In the genomic region with DNA sequence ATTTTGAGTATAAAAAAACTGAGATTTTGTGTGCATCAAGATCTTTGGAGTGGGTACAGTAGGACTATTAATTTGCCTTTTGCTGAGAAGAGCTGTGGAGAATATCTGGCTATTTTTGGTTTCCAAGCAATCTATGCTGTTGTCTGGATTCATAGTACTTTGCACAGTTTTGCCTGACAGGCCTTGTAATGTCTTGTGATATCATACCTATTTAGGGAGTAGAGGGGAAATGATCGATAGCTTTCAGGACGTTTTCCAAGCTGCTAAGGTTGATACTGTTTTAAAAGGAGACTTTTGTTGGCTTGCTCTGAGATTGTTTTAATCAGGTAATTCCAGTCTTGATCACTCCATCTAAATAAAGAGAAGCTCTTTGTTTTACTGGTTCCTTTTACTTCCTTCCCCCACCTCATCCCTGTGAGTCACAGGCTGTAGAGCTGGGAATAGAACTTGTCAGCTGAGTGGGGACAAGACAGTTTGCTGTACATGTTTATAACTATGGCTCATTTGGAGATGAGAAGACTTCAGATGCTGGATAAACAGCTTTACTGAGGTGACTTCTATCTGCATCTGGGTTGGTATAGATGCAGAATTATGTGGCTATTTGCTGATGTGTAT, we compare ENCODE assay signal across 8 mouse cellular contexts. TPM values are rescaled to one million over a fixed set of nuclear protein-coding genes. Genes with fewer than 3 reads are reported as not detected.
DNase-seq lines count a peak whose midpoint lies in the region; ATAC-seq and TF ChIP-seq lines count a peak whose summit lies in the region.

No protein-coding gene starts in this region.

- peak overlapping the region; percentile 55 for H3K4me2 ChIP-seq in heart, embryonic 15.5 days
- H3K4me2 ChIP-seq in stomach, postnatal 0 days (replicated peaks; ENCODE audit: low read depth) = peak overlapping the region; percentile 32

- DNase-seq in heart, adult 18-20 months = peak; percentile 19 to 26
- no peak for DNase-seq in heart, adult 11 months
- peak; percentile 7 for DNase-seq in lung, postnatal 25 days (ENCODE audit: low spot score)
- no peak for DNase-seq in lung, postnatal 14 days
- no peak for DNase-seq in stomach, postnatal 0 days (ENCODE audit: low spot score)
- no peak for DNase-seq in thymus, postnatal 36 days

- no peak for ATAC-seq in heart, embryonic 15.5 days (replicated peaks; ENCODE audit: insufficient number of reproducible peaks, insufficient read depth, low FRiP score, low read depth)
- no peak for ATAC-seq in stomach, postnatal 0 days (ENCODE audit: low FRiP score, low TSS enrichment)
- no peak for ATAC-seq in inflammation-experienced regulatory T-cells, adult 6 months

- no peaks in the 10 kb centered on the region for H3K9me3 ChIP-seq in heart, embryonic 15.5 days (replicated peaks)
- H3K9me3 ChIP-seq in stomach, postnatal 0 days (ENCODE audit: control insufficient read depth, low read length) = no peaks in the 10 kb centered on the region

- WGBS in heart, embryonic 15.5 days = 21% methylated on average over 2 of the region's 2 CpGs
- 41% methylated on average over 2 of the region's 2 CpGs for WGBS in stomach, postnatal 0 days

- peaks cover 20% of the 10 kb centered on the region for H3K4me1 ChIP-seq in heart, embryonic 15.5 days (replicated peaks)
- H3K4me1 ChIP-seq in stomach, postnatal 0 days (replicated peaks; ENCODE audit: control insufficient read depth, insufficient read depth) = no peaks in the 10 kb centered on the region; the same call in 1 of the 2 replicates

- no peaks in the 10 kb centered on the region for H3K27me3 ChIP-seq in heart, embryonic 15.5 days
- H3K27me3 ChIP-seq in stomach, postnatal 0 days (ENCODE audit: control insufficient read depth, insufficient read depth, low read length) = no peaks in the 10 kb centered on the region

- peak overlapping the region; percentile 88 for H3K27ac ChIP-seq in heart, embryonic 15.5 days
- peak overlapping the region; percentile 78 for H3K27ac ChIP-seq in stomach, postnatal 0 days (replicated peaks)

- H3K36me3 ChIP-seq in heart, embryonic 15.5 days = no peaks in the 10 kb centered on the region
- H3K36me3 ChIP-seq in stomach, postnatal 0 days (ENCODE audit: control insufficient read depth, insufficient read depth, low read length) = no peaks in the 10 kb centered on the region

- TF ChIP-seq EP300 in stomach, postnatal 0 days (optimal IDR thresholded peaks at IDR 0.05) = no peak

- H3K4me3 ChIP-seq in heart, embryonic 15.5 days = peak overlapping the region; percentile 35
- H3K4me3 ChIP-seq in stomach, postnatal 0 days (ENCODE audit: low read depth, low read length) = peak overlapping the region; percentile 31

- TF ChIP-seq CTCF in stomach, postnatal 0 days (IDR thresholded peaks at IDR 0.05; ENCODE audit: low read depth) = no peak

- peak overlapping the region; percentile 5 for H3K9ac ChIP-seq in heart, embryonic 15.5 days
- H3K9ac ChIP-seq in stomach, postnatal 0 days (ENCODE audit: low read length) = peak overlapping the region; percentile 47

RNA-seq across cellular contexts. Expression of gene Celf1, which starts 25.4 kb away (rescaled TPM):
- total RNA-seq in heart, adult 18-20 months (2021) = 10 to 100 TPM; 70.7 to 74.4 TPM
- polyA plus RNA-seq in heart, embryonic 15.5 days (2015; fragmentation: Nextera tagmentation; extraction: Ambion mirVana) = 98.2 and 98.3 TPM in 2 replicates
- 31.0 and 33.7 TPM in 2 replicates for polyA plus RNA-seq in stomach, postnatal 0 days (2015; fragmentation: Nextera tagmentation; extraction: Ambion mirVana)
- 10 to 100 TPM; 48.4 to 57.0 (median 49.4) TPM for polyA plus RNA-seq in inflammation-experienced regulatory T-cells, adult 6 months (2017; shearing (Covaris generic))

Comparison
In these comparisons a context has a peak if more than half of its experiments do, and no peak if none do; other contexts are left out.
1. DNase-seq: peak in heart, adult 18-20 months (2 of 2) and lung, postnatal 25 days (single experiment); none in heart, adult 11 months (single experiment), lung, postnatal 14 days (single experiment), stomach, postnatal 0 days (single experiment) and thymus, postnatal 36 days (0 of 2).